Mouse (Mus musculus) left cerebral cortex, adult 11 months (tissue): ENCODE data around the gene Ddx54.

Experiments
- DNase-seq: peaks from one replicate; pipeline ENCODE4 v3.0.0; 2022; ENCODE audit warnings: low spot score

The Ddx54 gene

GRCm38 (mm10) chr5:120611416-120611815 lies 1.1 kb upstream of the Ddx54 start:
- no peak for DNase-seq

- DNase-seq, result peak; percentile 100
Observed at GRCm38 (mm10) chr5:120612822-120613604, 474 bp downstream of the Ddx54 start.

- no peak for DNase-seq
Observed at GRCm38 (mm10) chr5:120615903-120616302, 3.4 kb downstream of the Ddx54 start.

GRCm38 (mm10) chr5:120618778-120619177 lies 6.2 kb downstream of the Ddx54 start:
- DNase-seq, result no peak

GRCm38 (mm10) chr5:120619201-120619600 lies 6.7 kb downstream of the Ddx54 start:
- DNase-seq, result no peak

GRCm38 (mm10) chr5:120620375-120621077 lies 8.0 kb downstream of the Ddx54 start:
- DNase-seq, result no peak

GRCm38 (mm10) chr5:120621078-120621765 lies 8.7 kb downstream of the Ddx54 start:
- DNase-seq, result no peak

GRCm38 (mm10) chr5:120621846-120622197 lies 9.3 kb downstream of the Ddx54 start:
- DNase-seq, result no peak

- DNase-seq, result no peak
Observed at GRCm38 (mm10) chr5:120622198-120622851, 9.8 kb downstream of the Ddx54 start.

GRCm38 (mm10) chr5:120624427-120624826 lies 11.9 kb downstream of the Ddx54 start:
- no peak for DNase-seq

- no peak for DNase-seq
Observed at GRCm38 (mm10) chr5:120626399-120626798, 13.9 kb downstream of the Ddx54 start.

GRCm38 (mm10) chr5:120627515-120628300 lies 15.2 kb downstream of the Ddx54 start:
- no peak for DNase-seq

- no peak for DNase-seq
Observed at GRCm38 (mm10) chr5:120628624-120629023, 16.1 kb downstream of the Ddx54 start.

GRCm38 (mm10) chr5:120631128-120631527 lies 18.6 kb downstream of the Ddx54 start:
- no peak for DNase-seq

GRCm38 (mm10) chr5:120631892-120632291 lies 19.4 kb downstream of the Ddx54 start:
- DNase-seq, result no peak

GRCm38 (mm10) chr5:120634131-120634530 lies 21.6 kb downstream of the Ddx54 start, which contains the start of gene Cfap73:
Gene Cfap73 (minus strand): TSS chr5:120634235.
- DNase-seq, result no peak

- DNase-seq, result no peak
Observed at GRCm38 (mm10) chr5:120634860-120635259, 22.3 kb downstream of the Ddx54 start.

GRCm38 (mm10) chr5:120635633-120636032 lies 23.1 kb downstream of the Ddx54 start:
- DNase-seq, result no peak

- DNase-seq, result no peak
Observed at GRCm38 (mm10) chr5:120640094-120640493, 27.6 kb downstream of the Ddx54 start.

- no peak for DNase-seq
Observed at GRCm38 (mm10) chr5:120643365-120644085, 31.0 kb downstream of the Ddx54 start.

GRCm38 (mm10) chr5:120644227-120644626 lies 31.7 kb downstream of the Ddx54 start:
- DNase-seq, result no peak
